Mouse (Mus musculus) small intestine, adult 2 months (tissue): ENCODE data around the gene Pcx. TPM values are rescaled to one million over a fixed set of nuclear protein-coding genes. Genes with fewer than 3 reads are reported as not detected.

Experiments used
- H3K27ac ChIP-seq: fragments of 200-500 bp; 2 replicates; pipeline ENCODE4 v1.5.1; 2012; ENCODE audit warnings: low read depth, low read length, control low read depth, inconsistent platforms; ENCODE audit not compliant: insufficient read depth
- H3K27me3 ChIP-seq: fragments of 200-500 bp; 2 replicates; pipeline ENCODE4 v1.6.1; 2012; ENCODE audit warnings: mild to moderate bottlenecking, moderate library complexity, low read length, inconsistent platforms; ENCODE audit not compliant: control insufficient read depth, insufficient read depth
- H3K36me3 ChIP-seq: fragments of 200-500 bp; 2 replicates; pipeline ENCODE4 v1.6.1; 2012; ENCODE audit warnings: mild to moderate bottlenecking, low read length, control low read depth, inconsistent platforms; ENCODE audit not compliant: control insufficient read depth, insufficient read depth
- H3K4me1 ChIP-seq: fragments of 200-500 bp; 2 replicates; pipeline ENCODE4 v1.6.1; 2012; ENCODE audit warnings: low read length, inconsistent platforms, mixed read lengths; ENCODE audit not compliant: control insufficient read depth, insufficient read depth, insufficient read length
- H3K4me3 ChIP-seq: fragments of 200-500 bp; 2 replicates; pipeline ENCODE4 v1.5.1; 2012; ENCODE audit warnings: low read depth, mild to moderate bottlenecking, control low read depth, inconsistent platforms, low read length, moderate library complexity
- CTCF ChIP-seq: fragments of 200-500 bp; IDR thresholded peaks from 2 replicates; pipeline ENCODE4 v1.5.1; 2012; ENCODE audit warnings: low read depth, mild to moderate bottlenecking, control low read depth, inconsistent platforms, low read length, moderate library complexity, mixed read lengths; ENCODE audit not compliant: insufficient replicate concordance, insufficient read length; ENCODE audit errors: extremely low read depth
- POLR2A ChIP-seq: fragments of 200-500 bp; IDR thresholded peaks from 2 replicates; pipeline ENCODE4 v1.6.1; 2012; ENCODE audit warnings: low read depth, mild to moderate bottlenecking, control low read depth, inconsistent platforms, low read length, moderate library complexity
- WGBS: fragments of 180-500 bp; shearing (Covaris S2); methylation state at CpG from one replicate; pipeline ENCODE4 v1.1.7; 2018; 5-methylcytosine and 5-hydroxymethylcytosine counted together
- polyA plus RNA-seq: library from polyadenylated mRNA; depleted of rRNA; stranded (reverse); fragments of >200 nt; gene quantifications from 2 replicates; pipeline ENCODE4 v1.2.3, GENCODE M21; 2012

Gene Pcx
- polyA plus RNA-seq, 1 experiment, result 31.3 TPM

- WGBS, result 35% methylated on average over 16 of the region's 16 CpGs
Measured at GRCm38 (mm10) chr19:4498062-4498933, 12.0 kb upstream of the Pcx start, which contains the start of gene 2010003K11Rik. 2010003K11Rik (minus strand) TSS chr19:4498583.

DNA sequence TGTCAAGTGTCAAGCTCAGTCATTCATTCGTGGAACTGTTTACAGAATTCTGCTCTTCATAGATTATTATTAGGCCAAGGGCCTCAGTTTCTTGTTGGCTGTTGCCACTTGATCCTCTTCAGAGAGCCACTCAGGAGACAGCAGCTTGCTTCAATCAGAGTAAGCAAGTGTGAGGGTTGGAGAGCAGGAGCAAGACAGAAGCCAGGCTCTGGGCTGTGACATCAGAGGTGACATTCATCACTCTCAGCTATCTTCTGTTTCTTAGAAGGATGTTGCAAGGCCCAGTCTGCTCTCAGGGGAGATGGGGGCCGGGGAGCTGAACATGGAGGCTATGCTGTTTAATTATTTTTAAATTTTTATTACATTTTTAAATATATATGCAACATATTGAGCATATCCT is 7.6 kb upstream of the Pcx start:
- Histone ChIP-seq H3K27me3 (no peaks in the 10 kb centered on the region), H3K4me1 (peaks cover 11% of the 10 kb centered on the region; the same call in 1 of the 2 replicates), H3K4me3 (no peak overlapping the region), H3K36me3 (no peaks in the 10 kb centered on the region), H3K27ac (no peak overlapping the region)
- no peak for TF ChIP-seq POLR2A
- TF ChIP-seq CTCF, result no peak
- 72% methylated on average over 2 of the region's 2 CpGs for WGBS

More at GRCm38 (mm10) chr19:4498062-4498933, 12.0 kb upstream of the Pcx start, which contains the start of gene 2010003K11Rik:
- no peaks in the 10 kb centered on the region for H3K36me3 ChIP-seq
- peaks cover 27% of the 10 kb centered on the region for H3K4me1 ChIP-seq
- peak within 1 kb of the TSS; percentile 71 for H3K4me3 ChIP-seq
- H3K27me3 ChIP-seq, result no peaks in the 10 kb centered on the region
- TF ChIP-seq POLR2A, result peak; percentile 39; the same call in 1 of the 2 replicates
- TF ChIP-seq CTCF, result no peak
- H3K27ac ChIP-seq, result peak within 1 kb of the TSS; percentile 98

DNA sequence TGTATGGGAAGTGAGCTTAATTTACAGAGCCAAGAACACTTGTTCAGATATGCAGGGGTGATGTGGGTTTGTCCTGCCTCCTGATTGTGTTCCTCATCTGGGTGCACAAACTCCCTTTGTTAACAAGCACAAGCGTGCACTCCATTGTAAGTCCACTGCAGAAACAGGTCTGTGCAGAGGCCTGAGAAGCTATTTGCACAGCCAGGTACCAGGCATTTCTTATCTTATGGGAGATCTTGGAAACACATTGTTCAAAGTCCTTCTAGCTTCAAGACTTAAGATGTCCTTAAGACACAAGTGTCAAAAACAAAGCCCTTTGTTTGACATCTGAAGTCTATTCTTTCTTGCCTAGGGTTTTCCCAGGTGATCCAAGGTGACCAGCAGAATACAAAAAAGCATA is 5.4 kb upstream of the Pcx start:
- Histone ChIP-seq H3K36me3 (no peaks in the 10 kb centered on the region), H3K27me3 (no peaks in the 10 kb centered on the region), H3K4me3 (no peak overlapping the region), H3K4me1 (peaks cover 7% of the 10 kb centered on the region; the same call in 1 of the 2 replicates), H3K27ac (no peak overlapping the region)
- TF ChIP-seq POLR2A (no peak), CTCF (no peak)
- 91% methylated on average over 1 of the region's 1 CpGs for WGBS

DNA sequence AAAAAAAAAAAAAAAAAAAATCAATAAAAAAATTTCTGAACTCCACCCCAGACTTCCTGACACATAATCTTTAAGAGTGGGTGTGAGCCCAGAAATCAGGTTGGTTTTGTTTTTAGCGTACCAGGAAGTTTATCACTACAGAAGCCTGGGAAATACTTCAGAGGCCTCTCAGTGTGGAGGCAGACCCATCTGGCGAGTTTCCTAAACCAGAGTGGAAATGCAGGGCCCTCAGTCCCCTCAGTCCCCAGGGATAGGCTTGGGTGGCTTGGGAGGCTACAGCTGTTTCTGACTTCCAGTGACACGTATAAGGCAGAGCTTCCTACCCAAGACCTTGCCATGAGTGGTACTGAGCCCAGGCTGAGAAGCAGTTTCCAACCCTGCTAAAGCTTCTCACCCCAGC is 2.5 kb upstream of the Pcx start:
- WGBS, result 27% methylated on average over 3 of the region's 3 CpGs
- Histone ChIP-seq H3K27me3 (peaks cover 4% of the 10 kb centered on the region; the same call in 1 of the 2 replicates), H3K36me3 (no peaks in the 10 kb centered on the region), H3K4me3 (no peak overlapping the region), H3K4me1 (peaks cover 7% of the 10 kb centered on the region; the same call in 1 of the 2 replicates), H3K27ac (peak overlapping the region; percentile 44; the same call in 1 of the 2 replicates)
- TF ChIP-seq CTCF, result no peak
- TF ChIP-seq POLR2A, result no peak

DNA sequence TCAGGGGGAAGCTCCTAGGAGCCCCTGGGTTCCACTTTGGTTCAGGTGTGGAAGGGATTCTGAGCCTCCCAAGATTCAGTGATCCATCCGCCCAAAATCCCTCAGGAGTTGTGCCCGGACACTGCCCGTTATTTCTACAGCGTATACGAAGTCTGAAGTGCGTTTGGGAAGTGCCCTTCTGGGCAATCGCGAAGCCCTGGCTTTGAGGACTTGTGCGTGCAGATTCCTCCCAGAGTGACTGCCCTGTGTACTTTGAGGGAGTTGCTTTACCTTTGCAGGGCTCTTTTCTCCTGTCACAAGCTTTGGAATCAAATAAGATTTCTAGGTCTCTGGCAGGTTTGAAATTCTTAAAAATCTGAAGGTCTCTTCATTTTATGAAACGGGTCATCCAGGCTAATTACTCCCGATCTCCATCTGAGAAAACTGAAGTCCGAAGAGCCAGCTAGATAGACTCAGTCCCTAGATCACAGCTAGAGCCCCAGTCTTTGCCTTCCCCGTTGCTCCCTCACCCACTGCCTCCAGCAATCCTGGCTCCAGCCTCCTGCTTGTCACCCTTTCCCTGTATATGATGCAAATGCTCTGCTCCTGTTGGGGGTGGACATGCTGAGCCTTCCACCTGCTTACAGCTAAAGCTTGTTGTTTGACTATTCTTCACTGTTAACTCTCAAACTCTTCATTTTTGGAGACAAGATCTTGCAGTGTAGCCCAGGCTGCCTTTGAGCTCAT is 1.0 kb downstream of the Pcx start:
- peaks cover 10% of the 10 kb centered on the region; the same call in 1 of the 2 replicates for H3K4me1 ChIP-seq
- peak overlapping the region; percentile 87 for H3K4me3 ChIP-seq
- no peaks in the 10 kb centered on the region for H3K36me3 ChIP-seq
- TF ChIP-seq POLR2A (no peak), CTCF (no peak)
- H3K27me3 ChIP-seq, result peaks cover 4% of the 10 kb centered on the region; the same call in 1 of the 2 replicates
- 8% methylated on average over 13 of the region's 13 CpGs for WGBS
- H3K27ac ChIP-seq, result no peak overlapping the region

- no peaks in the 10 kb centered on the region for H3K36me3 ChIP-seq
- H3K4me1 ChIP-seq, result peaks cover 4% of the 10 kb centered on the region; the same call in 1 of the 2 replicates
- no peak overlapping the region for H3K27ac ChIP-seq
Measured at GRCm38 (mm10) chr19:4513236-4513858, 3.1 kb downstream of the Pcx start.

More at GRCm38 (mm10) chr19:4513236-4513858, 3.1 kb downstream of the Pcx start:
- WGBS, result 55% methylated on average over 4 of the region's 4 CpGs
- Histone ChIP-seq H3K4me3 (no peak overlapping the region), H3K27me3 (peaks cover 4% of the 10 kb centered on the region; the same call in 1 of the 2 replicates)
- TF ChIP-seq POLR2A (no peak), CTCF (no peak)
